Mouse (Mus musculus) gastrocnemius, postnatal 14 days (tissue): ENCODE results near the gene Dmtf1. TPM values are rescaled to one million over a fixed set of nuclear protein-coding genes. Genes with fewer than 3 reads are reported as not detected.
A peak's percentile ranks its signal among the peaks of the same experiment; 100 is the strongest.

Experiments
- DNase-seq: peaks from one replicate; pipeline ENCODE4 v3.0.0; 2021; ENCODE audit warnings: mixed read lengths
- intact Hi-C: fragments of 180-260 bp; cut with DNase I; formaldehyde crosslinking; loops from one replicate; pipeline ENCODE4 v1.15.1; 2025; ENCODE audit warnings: low total_unique reads
- total RNA-seq, 2 experiments: library from RNA; stranded (reverse); gene quantifications; 2 replicates each; pipeline ENCODE4 v1.2.3; 2021

Gene Dmtf1
- total RNA-seq, 2 experiments from 2014 or later: 7.8 to 10.2 TPM

- peak; percentile 33 for DNase-seq
- intact Hi-C loops: no loop called here
Observed at GRCm38 (mm10) chr5:9068886-9069285, 92.7 kb downstream of the Dmtf1 start.

Other genes with a start within 250 kb of the Dmtf1 start
- gene Crot, start 164.5 kb downstream of the Dmtf1 start, total RNA-seq: 10 to 100 TPM; 26.9 to 27.3 TPM
- gene Tmem243, start 61.1 kb downstream of the Dmtf1 start, total RNA-seq: 1 to 10 TPM; 4.2 to 6.2 TPM
- under 1 TPM; 0.22 to 0.23 TPM for gene 9330182L06Rik, start 104.3 kb upstream of the Dmtf1 start, total RNA-seq